In genomic region chr11:65352516-65352915, GRCm38 (mm10) we compare ENCODE assay signal across 25 mouse cellular contexts.
DNase-seq lines count a peak whose midpoint lies in the region; ATAC-seq lines count a peak whose summit lies in the region.
"Had no signal": no experiment of that assay in that cellular context is flagged by ENCODE, and none has a peak within 500 bp of the region (broad histone marks: within the 10 kb centered on the region; RNA-seq: fewer than 3 reads in every experiment).

No protein-coding gene starts in this region.

- H3K4me3 ChIP-seq in limb, embryonic 10.5 days: no peak overlapping the region
- H3K4me3 ChIP-seq in forebrain, embryonic 11.5 days (ENCODE audit: low read depth, low read length): no peak overlapping the region
- H3K4me3 ChIP-seq: embryonic facial prominence, embryonic 15.5 days; forebrain, embryonic 12.5 days; forebrain, embryonic 15.5 days; hindbrain, embryonic 10.5 days; hindbrain, embryonic 13.5 days had no signal

- peak overlapping the region; percentile 61; the same call in 1 of the 2 replicates for H3K27ac ChIP-seq in limb, embryonic 10.5 days
- H3K27ac ChIP-seq in forebrain, embryonic 11.5 days (ENCODE audit: low read depth, low read length): no peak overlapping the region
- H3K27ac ChIP-seq: embryonic facial prominence, embryonic 15.5 days; forebrain, embryonic 12.5 days; forebrain, embryonic 15.5 days; hindbrain, embryonic 10.5 days; hindbrain, embryonic 13.5 days had no signal

- peaks cover 32% of the 10 kb centered on the region for H3K4me1 ChIP-seq in limb, embryonic 10.5 days
- H3K4me1 ChIP-seq in forebrain, embryonic 11.5 days (replicated peaks; ENCODE audit: control insufficient read depth, insufficient read depth, low read length): no peaks in the 10 kb centered on the region
- H3K4me1 ChIP-seq: forebrain, embryonic 15.5 days; hindbrain, embryonic 10.5 days; hindbrain, embryonic 13.5 days had no signal

- no peaks in the 10 kb centered on the region for H3K9me3 ChIP-seq in limb, embryonic 10.5 days (replicated peaks)
- H3K9me3 ChIP-seq in forebrain, embryonic 11.5 days (ENCODE audit: control insufficient read depth, low read length): no peaks in the 10 kb centered on the region
- H3K9me3 ChIP-seq: embryonic facial prominence, embryonic 15.5 days; forebrain, embryonic 12.5 days; forebrain, embryonic 15.5 days; hindbrain, embryonic 10.5 days; hindbrain, embryonic 13.5 days had no signal

- no peak overlapping the region for H3K9ac ChIP-seq in forebrain, embryonic 11.5 days (ENCODE audit: low read length)
- H3K9ac ChIP-seq: embryonic facial prominence, embryonic 15.5 days; forebrain, embryonic 12.5 days; forebrain, embryonic 15.5 days; hindbrain, embryonic 13.5 days had no signal

- H3K36me3 ChIP-seq in limb, embryonic 10.5 days: no peaks in the 10 kb centered on the region
- no peaks in the 10 kb centered on the region for H3K36me3 ChIP-seq in forebrain, embryonic 11.5 days (ENCODE audit: control insufficient read depth, insufficient read depth, low read length)
- H3K36me3 ChIP-seq: embryonic facial prominence, embryonic 15.5 days; forebrain, embryonic 12.5 days; forebrain, embryonic 15.5 days; hindbrain, embryonic 10.5 days; hindbrain, embryonic 13.5 days had no signal

- 37% methylated on average over 3 of the region's 3 CpGs for WGBS in limb, embryonic 10.5 days
- 73% methylated on average over 3 of the region's 3 CpGs for WGBS in forebrain, embryonic 11.5 days

- no peaks in the 10 kb centered on the region for H3K27me3 ChIP-seq in limb, embryonic 10.5 days (ENCODE audit: low read depth, poor library complexity, severe bottlenecking)
- H3K27me3 ChIP-seq in forebrain, embryonic 11.5 days (ENCODE audit: control insufficient read depth, insufficient read depth, low read length): no peaks in the 10 kb centered on the region
- H3K27me3 ChIP-seq: embryonic facial prominence, embryonic 15.5 days; forebrain, embryonic 12.5 days; forebrain, embryonic 15.5 days; hindbrain, embryonic 13.5 days had no signal

- intact Hi-C loops in heart, postnatal 36 days (cut with DNase I): no loop called here

- no peak overlapping the region for H3K4me2 ChIP-seq in forebrain, embryonic 11.5 days (ENCODE audit: low read depth, low read length, severe bottlenecking)
- H3K4me2 ChIP-seq: embryonic facial prominence, embryonic 15.5 days; forebrain, embryonic 12.5 days; forebrain, embryonic 15.5 days; heart, embryonic 11.5 days; hindbrain, embryonic 13.5 days had no signal

- ATAC-seq in forebrain, embryonic 11.5 days (replicated peaks; ENCODE audit: low FRiP score): no peak
- ATAC-seq: activated CD4-positive, CD25-positive, alpha-beta regulatory T cell, adult 4 months; CD4-positive, CD25-positive, alpha-beta regulatory T cell, adult 4 months; forebrain, embryonic 15.5 days; hindbrain, embryonic 16.5 days; inflammation-experienced regulatory T-cells, adult 6 months; intestine, embryonic 16.5 days had no signal

- peak; percentile 70 for DNase-seq in heart, adult 11 months
- no peak for DNase-seq in heart, postnatal 36 days
- DNase-seq in forelimb bud, embryonic 11.5 days (ENCODE audit: low read depth, low spot score): peak; percentile 54
- no peak for DNase-seq in limb, embryonic 10.5 days (ENCODE audit: low spot score)
- DNase-seq in forebrain, embryonic 11.5 days (ENCODE audit: low spot score): no peak
- DNase-seq in MN1 (ENCODE audit: low spot score): no peak
- DNase-seq: adrenal gland, adult 8-10 months; adrenal gland, postnatal 25 days; cerebellum, adult 11-12 months; cerebellum, adult 8-10 months; cerebellum, postnatal 10 days; cerebellum, postnatal 36 days; gastrocnemius, postnatal 10 days; gastrocnemius, postnatal 36 days had no signal

Comparison
In these comparisons a context has a peak if more than half of its experiments do, and no peak if none do; other contexts are left out.
1. DNase-seq: peak in heart, adult 11 months (single experiment) and forelimb bud, embryonic 11.5 days (single experiment); none in heart, postnatal 36 days (0 of 2), limb, embryonic 10.5 days (single experiment), forebrain, embryonic 11.5 days (single experiment) and MN1 (single experiment).